Mouse (Mus musculus): ENCODE measurements around the gene Kif9. TPM values are rescaled to one million over a fixed set of nuclear protein-coding genes. Genes with fewer than 3 reads are reported as not detected.

The Kif9 gene
- polyA plus RNA-seq, 1 experiment: 0.02 TPM

DNA sequence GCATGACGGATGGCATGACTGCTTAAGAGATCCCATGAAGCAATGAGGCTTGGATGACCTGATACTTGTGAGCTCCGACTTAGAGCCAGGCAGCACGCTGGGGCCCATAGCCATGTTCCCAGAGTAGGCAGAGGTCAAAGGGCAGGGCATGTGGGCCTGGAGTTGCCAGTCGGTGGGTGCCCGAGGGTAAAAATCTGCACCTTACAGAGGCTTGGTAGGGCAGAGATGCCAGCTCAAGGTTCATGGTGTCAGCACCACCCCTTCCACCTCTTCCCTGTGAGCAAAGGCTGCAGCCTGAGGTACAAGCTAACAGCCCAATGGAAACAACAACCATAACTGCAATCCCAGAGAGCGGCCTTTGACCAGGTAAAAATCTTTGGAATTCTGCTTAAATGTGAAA is 11.4 kb upstream of the Kif9 start:
- TF ChIP-seq GATA1 (IDR thresholded peaks at IDR 0.05; ENCODE audit: low read length): no peak

DNA sequence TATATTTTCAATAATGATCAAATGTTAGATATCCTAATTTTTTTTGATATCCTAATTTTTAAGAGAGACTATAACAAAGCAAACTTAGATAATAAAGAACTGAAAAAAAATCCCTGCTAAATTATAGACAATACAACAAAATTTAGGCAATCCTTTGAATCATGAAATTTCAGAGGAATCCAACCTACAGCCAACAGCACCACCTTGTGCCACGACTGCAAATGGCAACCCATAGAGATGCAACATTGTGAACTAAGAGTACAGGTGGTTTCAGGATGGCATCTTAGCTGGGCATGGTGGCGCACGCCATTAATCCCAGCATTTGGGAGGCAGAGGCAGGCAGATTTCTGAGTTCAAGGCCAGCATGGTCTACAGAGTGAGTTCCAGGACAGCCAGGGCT is 10.6 kb upstream of the Kif9 start:
- no peak for TF ChIP-seq GATA1 (IDR thresholded peaks at IDR 0.05; ENCODE audit: low read length)

DNA sequence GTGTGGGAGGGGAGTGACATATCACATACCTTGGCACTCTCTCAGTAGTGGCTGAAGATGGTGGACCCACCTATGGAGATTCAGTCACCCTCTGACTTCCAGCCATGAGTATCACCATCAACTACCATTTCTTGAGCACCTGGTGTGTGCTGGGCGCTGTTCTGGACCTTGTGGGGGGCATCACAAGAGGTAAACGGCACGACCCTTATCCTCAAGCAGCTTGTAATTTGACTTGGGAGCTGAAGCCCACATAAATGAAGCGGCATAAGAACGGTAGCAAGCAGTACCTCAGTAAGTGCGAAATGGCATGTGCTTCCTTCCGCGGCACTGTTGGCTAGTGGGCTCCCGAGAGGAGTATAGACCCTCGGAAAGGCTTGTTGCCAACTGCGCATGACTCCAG is 1.2 kb downstream of the Kif9 start:
- no peak for TF ChIP-seq GATA1 (IDR thresholded peaks at IDR 0.05; ENCODE audit: low read length)

DNA sequence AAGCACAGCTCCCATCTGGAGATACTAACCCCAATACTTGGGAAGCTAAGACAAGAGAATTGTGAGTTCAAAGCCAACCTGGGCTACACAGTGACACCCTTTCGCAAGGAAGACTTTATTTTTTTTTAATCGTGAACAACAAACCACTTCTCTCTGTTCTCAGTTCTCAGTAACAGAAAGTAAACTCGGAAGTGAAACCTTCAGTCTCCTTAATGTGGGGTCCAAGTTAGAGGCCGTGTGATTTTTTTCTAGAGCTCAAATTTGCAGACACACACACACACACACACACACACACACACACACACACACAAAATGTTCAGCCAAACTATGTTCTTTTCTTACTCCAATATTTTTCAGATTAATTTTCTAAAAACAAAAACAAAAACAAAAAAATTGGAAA is 1.9 kb downstream of the Kif9 start:
- no peak for TF ChIP-seq GATA1 (IDR thresholded peaks at IDR 0.05; ENCODE audit: low read length)

DNA sequence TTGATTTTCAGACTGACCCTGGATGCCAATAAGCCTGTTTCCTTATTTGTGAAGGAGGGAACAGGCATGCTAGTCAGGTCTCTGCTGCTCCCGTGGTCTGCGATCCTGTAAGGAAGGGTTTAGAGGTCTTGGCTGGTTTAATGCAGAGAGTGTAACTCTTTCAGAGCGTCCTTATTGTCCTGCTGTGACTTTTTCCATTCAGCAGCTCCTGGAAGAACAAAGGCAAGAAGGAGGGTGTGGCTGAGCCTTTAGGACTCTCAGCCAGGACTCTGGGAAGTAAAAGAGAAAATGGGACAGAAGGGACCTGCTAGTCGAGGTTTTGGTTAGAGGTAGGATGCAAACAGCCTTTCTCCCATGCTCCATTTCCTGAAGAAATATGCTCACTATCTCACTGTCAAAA is 12.1 kb downstream of the Kif9 start:
- TF ChIP-seq GATA1 (IDR thresholded peaks at IDR 0.05; ENCODE audit: low read length): no peak

DNA sequence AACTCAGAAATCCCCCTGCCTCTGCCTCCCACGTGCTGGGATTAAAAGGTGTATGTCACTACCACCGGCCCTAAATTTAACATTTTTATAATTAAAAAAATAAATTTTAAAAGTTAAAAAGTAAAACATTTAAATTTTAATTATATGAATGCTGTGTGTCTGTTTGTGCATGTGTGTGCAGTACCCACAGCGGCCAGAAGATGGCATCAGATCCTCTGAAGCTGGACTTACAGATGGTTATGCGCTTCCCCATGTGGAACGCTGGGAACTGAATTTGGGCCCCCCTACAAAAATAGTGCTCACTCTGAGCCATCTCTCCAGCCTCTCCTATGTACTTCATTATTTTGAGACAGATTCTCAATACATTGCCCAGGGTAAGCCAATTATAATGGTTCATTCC is 14.2 kb downstream of the Kif9 start:
- TF ChIP-seq GATA1 (IDR thresholded peaks at IDR 0.05; ENCODE audit: low read length): no peak

DNA sequence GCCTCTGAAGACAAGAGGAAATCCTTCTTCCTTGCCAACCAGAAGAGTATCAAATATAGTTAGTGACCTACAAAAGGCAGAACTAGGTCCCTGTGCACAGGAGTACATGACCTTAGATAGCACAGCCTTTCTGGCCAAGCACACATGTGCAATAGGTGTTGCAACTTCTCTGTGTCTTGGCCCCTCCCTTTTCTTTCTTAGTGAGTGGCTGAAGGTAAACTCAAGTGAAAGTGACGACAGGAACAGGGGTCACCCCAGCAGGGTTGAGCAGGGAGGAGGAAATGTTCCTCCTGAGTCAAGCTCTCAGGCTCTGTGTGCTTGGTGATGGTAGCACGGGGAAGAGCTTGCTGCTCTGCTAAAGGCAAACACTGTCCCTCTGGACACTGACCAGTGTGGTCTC is 49.0 kb downstream of the Kif9 start:
- no peak for TF ChIP-seq GATA1 (IDR thresholded peaks at IDR 0.05; ENCODE audit: low read length)

DNA sequence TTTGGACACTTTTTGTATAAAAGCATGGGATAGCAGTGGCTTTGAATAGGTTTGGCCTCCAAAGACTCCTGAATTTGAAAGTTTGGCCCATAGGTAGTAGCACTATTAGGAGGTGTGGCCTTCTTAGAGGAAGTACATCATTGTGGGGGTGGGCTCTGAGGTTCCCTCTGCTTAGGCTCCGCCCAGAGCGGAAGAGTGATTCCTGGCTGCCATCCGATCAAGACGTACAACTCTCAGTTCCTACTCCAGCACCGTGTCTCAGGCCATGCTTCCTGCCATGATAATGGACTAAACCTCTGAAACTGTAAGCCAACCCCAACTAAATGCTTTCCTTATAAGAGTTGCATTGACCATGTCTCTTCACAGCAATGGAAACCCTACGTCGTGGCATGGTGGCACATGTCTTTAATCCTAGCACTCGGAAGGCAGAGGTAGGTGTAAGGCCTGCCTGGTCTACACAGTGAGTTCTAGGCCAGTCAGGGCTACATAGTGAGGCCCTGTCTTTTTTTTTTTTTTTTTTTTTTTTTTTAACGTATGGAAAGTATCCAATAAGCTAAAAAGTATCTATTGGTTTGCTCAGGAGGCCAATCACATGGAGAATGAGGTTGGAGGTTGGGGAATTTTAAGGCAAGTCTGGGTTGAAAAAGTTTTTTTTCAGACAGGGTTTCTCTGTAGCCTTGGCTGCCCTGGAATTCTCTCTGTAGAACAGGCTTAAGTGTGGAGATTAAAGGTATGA is 52.4 kb downstream of the Kif9 start:
- TF ChIP-seq GATA1 (IDR thresholded peaks at IDR 0.05; ENCODE audit: low read length): no peak

DNA sequence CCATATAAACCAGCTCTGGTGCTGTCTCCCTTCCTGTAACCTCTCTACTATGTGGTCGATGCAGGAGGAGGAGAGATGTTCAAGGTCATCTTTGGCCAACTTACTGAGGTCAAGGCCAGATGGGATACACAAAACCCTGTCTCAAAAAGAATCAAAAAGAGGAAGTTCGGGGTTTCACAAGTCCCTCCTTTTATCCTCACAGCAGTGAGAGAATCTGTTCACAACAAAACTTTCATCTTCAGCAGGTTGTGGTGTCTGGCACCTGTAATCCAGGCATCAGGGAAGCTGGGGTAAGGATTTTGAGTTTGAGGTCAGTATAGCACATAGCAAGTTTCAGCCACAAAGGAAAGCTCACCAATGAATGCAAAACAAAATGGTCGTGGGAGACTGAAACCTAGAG is 53.9 kb downstream of the Kif9 start:
- TF ChIP-seq GATA1 (IDR thresholded peaks at IDR 0.05; ENCODE audit: low read length): no peak

DNA sequence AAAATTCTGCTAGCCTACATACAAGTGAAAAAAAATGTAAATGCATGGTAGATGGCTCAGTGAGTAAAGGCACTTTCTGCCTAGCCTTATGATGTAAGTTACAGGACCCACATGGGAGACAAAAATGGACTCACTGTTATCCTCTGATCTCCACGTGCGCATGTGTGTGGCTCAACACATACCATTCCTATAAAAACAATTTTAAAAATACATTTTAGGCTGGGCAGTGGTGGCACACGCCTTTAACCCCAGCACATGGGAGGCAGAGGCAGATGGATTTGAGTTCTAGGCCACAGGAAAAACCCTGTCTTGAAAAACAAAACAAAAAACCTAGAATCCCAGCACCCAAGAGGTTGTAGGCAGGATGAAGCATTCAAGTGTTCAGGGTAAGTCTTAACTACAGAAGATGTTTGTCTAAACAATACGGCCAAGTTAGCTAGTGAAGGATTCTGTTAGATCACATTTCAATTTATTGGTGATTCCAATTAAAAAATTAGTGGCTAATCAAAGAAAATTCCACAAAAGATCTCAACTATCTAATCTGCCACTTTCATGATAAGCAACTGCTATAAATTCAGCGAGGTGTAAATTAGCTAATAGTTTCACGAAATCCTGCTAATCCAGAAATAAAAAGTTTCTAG is 54.5 kb downstream of the Kif9 start:
- no peak for TF ChIP-seq GATA1 (IDR thresholded peaks at IDR 0.05; ENCODE audit: low read length)

DNA sequence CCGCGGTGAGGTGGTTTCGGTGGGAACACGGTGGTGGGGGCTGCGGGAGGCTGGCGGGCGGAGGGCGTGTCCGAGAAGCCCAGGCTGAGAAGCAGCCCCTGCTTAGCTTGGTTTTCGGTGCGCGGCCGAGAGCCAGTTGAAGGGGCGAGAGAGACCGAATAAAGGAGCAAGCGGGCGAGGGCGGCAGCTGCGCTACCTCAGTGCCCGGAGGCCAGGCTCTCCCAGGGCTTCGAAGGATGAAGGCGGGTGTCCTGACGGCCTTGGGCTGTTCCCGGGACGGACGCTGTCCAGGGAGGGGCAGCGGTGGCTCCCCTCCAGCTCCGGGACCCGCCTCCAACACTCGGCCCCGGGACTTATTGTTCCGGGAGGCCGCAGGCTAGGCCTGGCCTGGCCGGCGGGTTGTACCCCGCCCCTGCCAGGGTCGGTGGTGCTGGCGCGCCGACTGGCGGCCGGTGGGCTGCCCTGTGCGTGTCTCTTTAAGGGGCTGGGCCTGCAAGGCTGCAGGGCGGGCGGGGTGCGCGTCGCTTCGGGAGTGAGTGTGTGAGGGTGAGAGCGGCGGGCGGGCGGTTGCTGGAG is 55.2 kb downstream of the Kif9 start:
- no peak for TF ChIP-seq GATA1 (IDR thresholded peaks at IDR 0.05; ENCODE audit: low read length)

DNA sequence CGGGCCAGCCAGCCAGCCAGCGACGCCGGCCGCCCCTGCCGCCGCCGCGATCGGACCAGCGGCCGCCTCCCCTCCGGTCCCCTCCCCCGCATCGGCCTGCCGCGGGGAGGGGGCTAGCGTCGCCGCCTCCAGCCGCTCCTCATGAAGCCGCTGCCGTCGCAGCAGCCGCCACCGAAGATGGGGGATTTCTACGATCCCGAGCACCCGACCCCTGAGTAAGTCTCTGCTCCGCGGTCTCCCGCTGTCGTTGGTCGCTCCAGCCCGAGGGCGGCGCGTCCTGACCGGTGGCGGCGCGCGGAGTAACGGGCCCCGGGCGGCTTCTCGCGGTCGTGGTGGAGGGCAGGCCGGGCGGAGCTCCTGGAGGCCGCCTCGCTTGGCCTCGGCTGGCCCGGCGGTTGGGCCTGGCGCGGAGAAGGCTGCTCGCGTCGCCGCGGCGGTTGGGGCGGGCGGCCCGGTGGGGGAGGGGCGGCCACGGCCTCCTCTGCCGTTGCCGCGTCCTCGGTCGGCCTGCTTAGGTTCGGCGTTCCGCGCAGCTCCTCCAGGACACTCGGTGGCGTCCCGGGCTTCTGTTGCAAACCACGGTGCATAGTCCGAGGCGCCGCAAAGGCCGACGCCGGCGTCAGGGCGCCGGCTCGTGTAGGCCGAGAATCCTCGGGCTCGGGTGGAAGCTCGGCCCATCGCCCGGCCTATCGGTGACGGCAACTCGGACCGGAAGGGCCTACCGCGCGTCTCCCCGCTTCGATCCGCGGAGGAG is 56.0 kb downstream of the Kif9 start, which contains the start of gene Setd2:
Gene Setd2 (plus strand): TSS at position 60 of the 754 bp plus-strand sequence.
- TF ChIP-seq GATA1 (IDR thresholded peaks at IDR 0.05; ENCODE audit: low read length): no peak

DNA sequence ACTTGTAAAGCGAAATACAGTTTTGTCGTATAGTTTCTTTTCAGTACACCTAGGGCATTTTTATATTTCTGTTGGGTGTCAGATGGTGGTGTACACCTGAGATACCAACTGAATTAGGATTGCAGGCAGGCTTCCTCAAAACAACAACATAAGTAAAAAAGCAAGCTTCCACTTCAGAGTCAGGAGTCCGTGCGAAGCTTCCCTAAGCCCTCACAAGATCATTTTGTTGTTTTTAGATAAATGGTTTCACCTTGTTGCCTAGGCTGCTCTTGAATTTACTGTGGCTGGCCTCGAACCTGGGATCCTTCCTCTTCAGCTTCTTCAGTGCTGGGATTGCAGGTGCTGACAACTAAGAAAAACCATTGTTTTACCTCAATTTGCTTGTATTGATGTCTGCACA is 56.9 kb downstream of the Kif9 start:
- TF ChIP-seq GATA1 (IDR thresholded peaks at IDR 0.05; ENCODE audit: low read length): no peak

DNA sequence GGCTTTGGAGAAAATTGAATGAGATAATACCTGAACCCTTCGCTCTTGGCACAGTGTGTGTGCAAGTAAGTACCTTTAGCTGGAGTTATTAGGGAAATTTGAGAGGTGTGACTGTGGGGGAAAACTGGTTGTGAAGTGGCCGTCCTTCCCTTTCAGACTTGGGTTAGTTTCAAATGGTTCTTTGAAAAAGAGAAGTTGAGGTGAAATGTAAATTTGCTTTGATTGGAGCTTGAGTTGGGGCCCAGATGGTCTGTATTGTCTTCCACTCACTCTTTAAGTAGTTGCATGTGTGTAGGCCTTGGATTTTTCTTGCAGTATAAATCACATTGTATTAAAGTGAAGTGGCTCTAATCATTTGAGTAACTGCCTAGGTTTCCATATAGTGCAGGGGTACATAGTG is 58.4 kb downstream of the Kif9 start:
- no peak for TF ChIP-seq GATA1 (IDR thresholded peaks at IDR 0.05; ENCODE audit: low read length)

DNA sequence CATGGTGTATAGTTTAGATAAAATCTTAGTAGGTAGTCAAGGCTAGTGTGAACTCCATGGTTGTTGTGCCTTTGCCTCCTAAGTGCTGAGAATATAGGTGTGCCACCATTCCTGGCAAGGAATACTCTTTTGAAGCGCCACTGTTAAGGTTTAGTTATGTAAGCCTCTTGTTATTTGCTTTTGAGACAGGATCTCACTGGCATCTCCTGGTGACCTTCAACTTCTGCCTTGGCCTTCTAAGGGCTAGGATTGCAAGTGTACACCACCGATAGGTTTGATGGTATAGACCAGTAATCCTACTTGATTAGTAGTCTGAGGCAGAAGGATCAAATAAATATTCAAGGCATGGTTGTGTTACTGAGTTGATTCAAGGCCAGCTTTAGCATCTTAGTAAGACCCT is 59.9 kb downstream of the Kif9 start:
- TF ChIP-seq GATA1 (IDR thresholded peaks at IDR 0.05; ENCODE audit: low read length): no peak

DNA sequence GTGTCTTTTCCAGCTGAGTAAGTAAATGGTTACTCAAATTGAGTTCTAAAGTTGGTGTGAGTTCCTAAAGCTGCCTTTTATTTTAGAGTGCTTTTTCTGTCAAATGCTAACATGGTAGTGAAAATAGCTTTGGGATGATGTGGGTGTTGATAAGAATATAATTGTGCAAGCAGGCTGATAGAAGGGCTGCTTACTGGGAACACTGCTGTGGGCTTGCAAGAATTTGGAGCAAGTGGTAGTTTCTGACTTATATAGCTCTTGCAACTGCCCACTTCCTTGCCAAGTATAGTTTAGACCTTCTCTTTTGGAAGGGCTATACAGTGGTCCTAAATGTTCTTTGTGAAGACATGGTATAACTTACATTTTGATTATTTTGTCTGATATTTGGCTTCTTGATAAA is 61.8 kb downstream of the Kif9 start:
- no peak for TF ChIP-seq GATA1 (IDR thresholded peaks at IDR 0.05; ENCODE audit: low read length)

All from G1E-ER4 (cell line).